Mouse (Mus musculus): ENCODE measurements around the gene Nr5a2.

Nr5a2 gene

DNA sequence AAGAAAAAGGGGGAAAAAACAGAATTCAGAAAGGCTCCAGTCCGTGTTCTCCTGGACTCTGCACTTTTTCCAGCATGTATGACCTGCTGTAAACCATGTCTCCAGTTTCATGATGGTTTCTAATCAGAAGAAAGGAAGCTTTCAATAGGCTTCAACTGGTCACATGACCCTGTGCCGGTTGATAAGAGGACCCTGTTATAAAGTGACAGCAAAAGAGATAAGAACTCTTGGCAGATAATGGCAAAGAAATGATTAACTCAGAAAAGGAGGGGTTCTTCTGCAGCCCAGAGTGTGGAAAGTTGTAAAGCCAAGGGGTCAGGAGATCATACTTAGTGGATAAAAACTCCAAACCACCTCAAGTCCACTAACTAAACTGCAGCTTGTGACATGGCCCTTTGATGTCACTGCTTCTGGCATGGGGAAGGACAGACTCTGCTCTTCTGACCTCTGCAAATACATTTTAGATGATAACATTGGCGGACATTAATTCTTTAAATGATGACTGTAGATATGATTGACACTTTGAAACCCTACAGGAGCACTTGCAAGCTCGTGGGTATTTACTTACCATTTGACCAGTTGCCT lies at the start of gene Nr5a2:
Nr5a2 (minus strand) TSS at position 21 of the 585 bp plus-strand sequence.
- in situ Hi-C loops (cut with MboI, MseI) = no loop called here

DNA sequence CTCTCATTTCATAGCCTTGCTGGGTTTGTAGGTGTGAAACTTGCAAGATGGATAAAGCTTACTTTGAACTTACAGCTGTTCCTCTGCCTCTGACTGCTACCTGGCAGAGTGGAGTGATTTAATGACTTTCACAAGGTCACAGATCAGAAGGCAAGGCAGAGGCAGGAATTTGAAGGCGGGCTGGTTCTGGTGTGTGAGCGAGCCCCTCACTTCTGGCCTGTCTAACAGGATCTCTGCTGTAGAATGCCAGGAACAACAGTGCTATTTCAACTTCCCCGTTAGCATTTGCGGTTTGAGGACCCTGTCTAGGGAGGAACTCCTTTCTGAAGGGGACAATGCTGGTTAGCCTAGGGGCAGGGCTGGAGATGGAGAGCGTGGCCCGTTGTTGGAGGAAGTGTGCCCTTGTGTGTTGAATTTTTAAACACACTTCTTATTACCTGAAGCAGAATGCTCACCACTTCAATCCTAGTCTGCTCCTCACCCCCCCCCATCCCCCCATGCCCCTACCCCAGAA lies 48.5 kb upstream of the Nr5a2 start:
- in situ Hi-C loops (cut with MboI, MseI) = no loop called here

DNA sequence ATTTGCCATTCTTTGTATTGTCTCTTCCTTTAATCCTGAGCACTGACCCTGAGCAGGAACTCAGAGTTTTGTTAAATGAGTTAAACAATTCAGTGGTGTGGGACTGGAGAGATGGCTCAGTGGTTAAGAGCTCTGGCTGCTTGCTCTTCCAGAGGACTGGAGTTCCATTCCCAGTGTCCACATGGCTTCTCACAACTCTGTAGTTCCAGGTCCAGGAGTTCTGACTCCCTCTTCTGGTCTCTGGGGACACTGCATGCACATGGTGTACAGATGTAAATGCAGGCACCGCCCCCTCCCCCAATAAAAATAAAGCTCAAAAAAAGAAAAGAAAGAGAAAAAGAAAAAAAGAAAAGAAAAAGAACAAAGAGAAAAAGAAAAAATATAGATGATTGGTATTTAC lies 43.6 kb upstream of the Nr5a2 start:
- in situ Hi-C loops (cut with MboI, MseI) = no loop called here

DNA sequence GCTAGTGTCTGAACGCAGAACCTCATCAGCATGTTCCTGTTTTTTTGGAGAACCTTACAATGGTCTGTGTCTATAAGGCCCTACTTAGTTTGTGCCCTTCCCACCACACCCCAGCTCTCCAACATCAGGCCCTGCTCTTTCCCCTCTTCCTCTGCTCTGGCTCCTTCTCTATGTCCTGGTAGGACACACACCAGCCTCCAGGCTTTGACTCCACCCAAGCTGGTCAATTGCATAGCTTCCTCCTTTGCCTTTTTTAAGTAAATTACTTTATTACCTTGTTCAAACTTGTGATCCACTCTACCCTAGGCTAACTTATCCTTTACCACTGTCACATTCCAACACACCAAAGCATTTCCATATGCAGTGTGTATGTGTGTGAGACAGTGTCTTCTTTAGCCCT lies 42.9 kb upstream of the Nr5a2 start:
- in situ Hi-C loops (cut with MboI, MseI) = no loop called here

DNA sequence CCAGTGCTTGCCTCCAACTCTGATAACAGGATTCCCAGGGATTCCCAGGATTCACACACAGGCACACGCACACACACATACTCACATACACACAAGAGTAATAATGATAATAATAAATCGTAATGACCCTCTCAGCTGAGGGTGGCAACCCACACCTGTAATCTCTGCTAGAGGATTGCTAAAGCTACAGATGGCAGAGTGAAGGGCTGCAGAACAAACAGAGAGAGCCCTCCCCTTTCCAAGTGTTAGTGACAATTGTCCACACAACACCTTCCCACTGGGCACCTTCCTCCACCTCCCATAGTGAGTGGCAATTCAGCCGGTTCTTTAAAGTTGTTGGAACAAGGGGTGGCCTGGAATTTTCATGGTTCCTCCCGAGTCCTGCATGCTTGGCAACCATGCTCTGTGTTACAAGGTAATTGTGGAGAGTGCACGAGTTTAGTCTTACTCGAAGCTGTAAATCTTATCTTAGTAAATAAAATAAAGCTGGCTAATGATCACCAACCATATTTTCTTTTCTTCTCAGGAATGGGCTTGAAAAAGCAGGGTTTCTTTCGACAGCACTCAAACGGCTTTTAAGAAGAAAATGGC lies 31.6 kb upstream of the Nr5a2 start:
- in situ Hi-C loops (cut with MboI, MseI) = no loop called here

DNA sequence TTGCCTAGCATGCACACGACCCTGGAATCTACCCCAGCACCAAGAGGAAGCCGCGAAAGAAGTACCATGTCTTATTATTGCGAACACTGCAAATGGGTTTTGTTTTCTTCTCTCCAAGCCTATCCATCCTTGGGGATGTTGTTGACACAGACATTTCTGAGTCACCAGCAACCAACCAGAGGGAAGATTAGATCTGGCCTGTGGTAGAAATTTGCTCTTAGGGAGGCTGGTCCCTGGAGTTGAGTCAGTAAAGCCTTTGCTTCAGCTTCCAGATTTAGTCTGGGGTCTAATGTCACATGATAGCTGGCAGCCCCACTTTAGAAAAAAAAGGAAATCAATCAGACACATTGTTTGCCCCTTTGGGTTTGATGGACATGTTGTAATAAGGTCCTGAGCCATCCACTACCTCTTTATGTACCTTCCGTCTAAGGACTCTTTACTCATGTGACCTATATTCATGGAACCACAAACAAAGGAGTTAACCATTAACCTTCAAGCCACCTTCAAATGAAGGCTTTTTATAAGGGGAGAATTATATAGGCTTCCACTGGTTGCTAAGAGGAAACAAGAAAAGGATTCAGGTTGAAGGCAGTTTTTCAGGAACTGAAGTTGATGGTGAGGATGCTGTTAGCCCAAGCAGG lies 20.1 kb upstream of the Nr5a2 start:
- in situ Hi-C loops (cut with MboI, MseI) = no loop called here

DNA sequence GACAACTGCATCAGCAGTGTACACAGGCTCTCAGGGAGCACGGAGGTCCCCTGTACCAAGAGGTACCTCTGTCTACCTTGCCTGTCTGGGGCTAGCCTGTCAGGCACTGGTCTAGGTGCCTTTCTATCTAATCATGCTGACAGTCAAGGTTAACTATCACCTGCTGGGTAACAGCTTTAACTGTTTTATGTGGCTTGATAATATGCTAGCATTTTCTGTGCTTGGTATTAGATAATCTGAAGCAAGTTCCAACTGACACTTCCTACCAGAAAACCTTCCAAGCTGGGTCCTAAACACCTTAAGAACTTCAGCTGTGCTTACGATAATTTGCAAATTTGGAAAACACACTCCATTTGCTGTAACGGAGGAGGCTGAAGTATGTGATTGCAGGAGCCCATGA lies 17.6 kb upstream of the Nr5a2 start:
- in situ Hi-C loops (cut with MboI, MseI) = no loop called here

DNA sequence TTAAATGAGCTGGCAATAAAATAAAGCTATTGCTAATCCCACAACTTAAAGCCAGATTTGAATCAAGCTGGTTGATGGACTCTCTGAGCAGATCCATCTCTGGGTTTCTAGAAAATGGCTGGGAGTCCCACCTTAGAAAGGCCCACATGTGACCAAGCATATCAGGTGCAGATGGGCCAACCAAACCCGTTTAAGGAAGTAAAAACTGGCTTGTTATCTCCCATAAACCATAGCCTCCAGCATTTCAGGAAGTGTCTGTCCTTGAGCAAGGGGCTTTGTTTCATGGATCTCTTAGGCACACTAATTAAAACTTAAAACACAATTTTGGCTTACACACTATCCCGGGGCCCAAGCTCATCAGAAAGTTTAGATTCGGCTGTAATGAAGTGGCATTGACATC lies 13.8 kb upstream of the Nr5a2 start:
- in situ Hi-C loops (cut with MboI, MseI) = no loop called here

DNA sequence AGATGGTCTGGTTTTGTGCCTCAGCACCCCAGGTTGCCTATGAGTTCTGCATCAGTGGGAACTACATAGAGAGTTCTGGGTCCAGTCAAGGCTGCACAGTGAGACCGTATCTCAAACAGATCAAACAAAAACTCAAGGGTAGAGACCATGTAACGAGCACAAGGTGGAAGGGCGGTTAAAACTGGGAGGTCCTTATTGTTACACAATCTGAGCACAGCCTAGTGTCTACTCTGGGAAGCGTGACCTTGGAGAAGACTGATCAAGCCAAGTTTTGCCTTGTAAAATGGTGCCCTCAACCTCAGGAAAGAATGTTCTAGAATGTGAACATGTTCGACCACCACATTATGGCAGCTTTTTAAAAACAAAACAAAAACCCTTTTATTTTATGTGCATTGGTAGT lies 12.8 kb upstream of the Nr5a2 start:
- in situ Hi-C loops (cut with MboI, MseI) = no loop called here

DNA sequence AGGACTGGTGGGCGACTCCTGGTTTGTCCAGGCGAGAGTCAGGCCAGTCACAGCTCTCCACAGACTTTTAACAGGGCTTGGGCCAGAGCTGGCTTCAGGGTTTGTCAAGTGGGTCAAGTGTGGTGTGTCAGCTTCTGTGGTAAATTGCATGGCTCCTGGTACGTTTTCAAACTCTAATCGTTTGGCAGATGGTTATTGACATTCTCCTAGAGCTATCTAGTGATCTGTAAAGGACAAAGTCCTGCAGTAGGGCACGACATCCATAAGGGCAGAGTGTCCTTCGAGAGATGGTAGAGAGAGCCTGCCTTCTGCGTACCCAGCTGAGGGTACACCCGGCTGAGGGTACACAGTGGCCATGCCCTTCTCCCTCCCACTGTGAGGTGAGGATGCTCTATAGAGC lies 10.7 kb upstream of the Nr5a2 start:
- in situ Hi-C loops (cut with MboI, MseI) = no loop called here

DNA sequence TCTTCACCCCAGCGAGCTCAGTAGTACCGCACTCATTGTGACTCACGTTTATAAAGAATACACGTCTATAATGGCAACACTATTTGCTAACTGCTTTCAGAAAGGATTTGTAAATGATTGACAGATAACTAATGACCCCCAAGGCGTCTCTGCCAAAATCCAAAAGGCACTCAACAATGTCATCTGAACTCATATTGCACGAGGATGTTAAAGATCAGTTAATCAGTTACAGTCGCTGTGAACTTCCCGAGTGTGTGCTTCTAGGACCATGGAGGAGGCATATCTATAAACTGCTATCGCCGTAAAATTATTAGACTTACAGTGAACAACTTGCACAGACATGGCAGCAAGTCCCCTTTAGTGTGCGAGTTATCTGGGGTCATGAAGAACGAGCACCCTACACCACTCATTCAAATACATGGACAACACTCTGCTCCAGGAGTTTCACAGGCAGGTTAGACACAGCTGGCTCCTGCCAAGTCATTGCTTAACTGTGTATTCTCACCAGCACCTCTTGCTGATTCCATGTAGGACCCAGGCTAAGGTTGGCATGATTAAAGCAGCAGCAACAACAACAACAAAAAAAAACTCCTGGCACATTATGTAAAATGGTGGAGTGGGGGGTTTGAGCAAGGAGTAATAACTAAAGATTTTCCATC lies 6.6 kb upstream of the Nr5a2 start:
- in situ Hi-C loops (cut with MboI, MseI) = no loop called here

DNA sequence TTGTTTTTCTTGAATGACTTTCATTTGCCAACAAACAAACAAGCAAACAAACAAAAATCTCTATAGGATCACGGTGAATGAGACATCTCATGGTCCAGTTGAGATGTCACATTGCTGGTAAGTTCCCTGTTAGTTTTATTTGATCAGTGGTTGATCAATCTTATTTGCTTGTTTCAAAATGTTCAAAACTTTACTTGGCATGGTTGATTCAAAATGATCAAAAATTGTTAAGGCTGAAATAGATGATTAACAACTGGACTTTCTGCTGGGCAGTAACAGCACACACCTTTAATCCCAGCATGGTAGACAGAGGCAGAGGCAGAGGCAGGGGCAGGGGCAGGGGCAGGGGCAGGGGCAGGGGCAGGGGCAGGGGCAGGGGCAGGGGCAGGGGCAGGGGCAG lies 757 bp downstream of the Nr5a2 start:
- in situ Hi-C loops (cut with MboI, MseI) = no loop called here

DNA sequence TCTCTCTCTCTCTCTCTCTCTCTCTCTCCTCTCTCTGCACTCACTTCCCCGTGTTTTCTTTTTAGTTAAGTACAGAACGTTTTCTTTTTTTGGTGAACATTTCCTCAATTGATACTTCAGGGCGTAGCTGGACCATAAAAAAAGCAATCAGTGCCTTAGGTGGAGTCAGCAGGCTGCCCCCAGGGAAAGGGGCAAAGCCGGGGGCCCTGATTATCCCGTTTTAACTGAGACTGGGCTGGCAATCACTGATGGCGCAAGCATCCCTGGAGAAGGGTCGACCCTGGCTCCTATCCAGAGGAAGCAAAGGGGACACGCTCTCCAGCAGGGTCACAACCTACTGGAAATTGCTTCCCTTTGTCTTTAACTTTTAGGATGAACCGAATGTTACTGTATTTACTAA lies 1.6 kb downstream of the Nr5a2 start:
- in situ Hi-C loops (cut with MboI, MseI) = no loop called here

DNA sequence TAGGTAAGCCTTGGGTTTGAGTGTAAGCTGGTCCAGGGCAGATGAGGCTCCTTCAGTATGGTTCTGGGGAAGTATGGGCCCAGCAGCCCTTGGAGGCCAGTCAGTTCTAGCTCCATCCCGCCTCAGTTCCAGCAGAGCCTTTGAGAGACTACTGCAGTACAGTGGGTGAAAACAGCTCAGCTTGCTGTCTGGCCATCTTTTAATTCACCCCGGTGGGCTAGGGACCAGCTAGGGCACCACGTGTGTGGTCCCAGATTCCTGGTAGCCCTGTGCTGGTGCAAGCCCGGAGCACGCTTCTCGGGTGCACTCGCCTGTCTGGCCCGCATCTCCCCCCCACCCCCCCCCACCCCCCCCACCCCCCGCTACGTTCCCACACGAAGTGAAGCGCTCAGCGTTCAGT lies 2.1 kb downstream of the Nr5a2 start:
- in situ Hi-C loops (cut with MboI, MseI) = no loop called here

DNA sequence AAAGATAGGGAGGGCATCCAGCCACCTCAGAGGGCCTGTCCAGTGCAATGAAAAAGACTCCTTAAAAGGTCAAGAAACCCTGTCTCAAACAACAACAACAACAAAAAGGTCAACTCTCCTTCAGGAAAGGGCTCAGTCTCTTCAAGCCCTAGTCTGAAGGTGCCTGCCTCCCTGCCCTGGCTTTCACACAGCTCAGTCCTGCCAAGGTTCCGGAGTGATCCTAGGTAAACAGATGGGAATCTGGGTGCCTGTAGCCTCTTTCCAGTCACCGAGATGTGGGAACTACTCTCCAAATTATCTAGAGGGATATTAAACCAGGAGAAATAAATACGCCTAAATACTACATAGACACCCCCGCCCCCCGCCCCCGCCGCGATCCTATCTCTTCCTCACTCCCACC lies 2.6 kb downstream of the Nr5a2 start:
- in situ Hi-C loops (cut with MboI, MseI) = no loop called here

DNA sequence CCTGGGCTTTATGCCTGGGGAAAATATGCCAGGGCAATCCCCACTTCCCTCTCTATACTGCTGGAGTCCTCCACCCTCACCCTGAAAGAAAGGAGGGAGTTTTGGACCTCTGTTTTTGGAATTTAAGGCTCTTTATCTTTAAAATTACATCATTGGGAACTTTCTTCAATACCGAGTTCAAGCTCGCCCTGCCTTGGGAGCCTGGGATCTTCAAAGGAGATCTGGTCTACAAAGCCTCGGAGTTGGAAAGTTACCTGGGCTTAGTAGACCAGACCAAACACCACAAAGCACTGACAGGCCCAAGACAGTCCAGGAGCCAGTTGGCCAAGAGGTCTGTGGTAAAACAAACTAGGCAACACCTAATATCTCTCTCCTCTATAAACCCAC lies 6.1 kb downstream of the Nr5a2 start:
- in situ Hi-C loops (cut with MboI, MseI) = no loop called here

DNA sequence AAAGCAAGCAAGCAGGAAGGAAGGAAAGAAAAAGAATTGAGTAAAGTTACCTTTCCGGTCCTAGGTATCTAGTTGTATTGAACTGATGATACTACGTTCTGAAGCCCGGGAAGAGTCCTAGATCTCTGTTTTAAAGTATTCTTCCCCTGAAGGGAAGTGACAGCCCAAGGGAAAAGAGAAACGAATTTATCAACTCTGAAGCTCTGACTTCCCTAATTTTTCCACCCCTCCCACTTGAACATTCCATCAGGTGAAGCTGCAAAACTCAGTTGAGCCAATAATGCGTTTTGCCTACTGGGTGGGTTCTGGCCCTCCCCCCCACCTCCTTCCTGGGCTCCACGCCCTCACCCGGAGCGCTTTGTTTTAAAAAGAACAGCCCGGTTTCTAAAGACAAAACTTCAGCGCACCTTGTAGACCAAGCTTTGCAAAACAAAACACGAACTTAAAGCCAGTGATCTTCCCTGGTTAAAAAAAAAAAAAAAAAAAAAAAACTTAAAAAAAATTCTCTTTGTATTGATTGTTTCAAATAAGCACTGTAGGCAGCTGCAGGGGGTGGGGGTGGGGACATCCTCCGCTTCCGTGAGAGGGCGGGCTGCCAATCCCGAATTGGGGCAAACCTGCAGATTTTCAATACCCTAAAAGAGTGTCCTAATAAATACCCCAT lies 6.7 kb downstream of the Nr5a2 start:
- in situ Hi-C loops (cut with MboI, MseI) = no loop called here

DNA sequence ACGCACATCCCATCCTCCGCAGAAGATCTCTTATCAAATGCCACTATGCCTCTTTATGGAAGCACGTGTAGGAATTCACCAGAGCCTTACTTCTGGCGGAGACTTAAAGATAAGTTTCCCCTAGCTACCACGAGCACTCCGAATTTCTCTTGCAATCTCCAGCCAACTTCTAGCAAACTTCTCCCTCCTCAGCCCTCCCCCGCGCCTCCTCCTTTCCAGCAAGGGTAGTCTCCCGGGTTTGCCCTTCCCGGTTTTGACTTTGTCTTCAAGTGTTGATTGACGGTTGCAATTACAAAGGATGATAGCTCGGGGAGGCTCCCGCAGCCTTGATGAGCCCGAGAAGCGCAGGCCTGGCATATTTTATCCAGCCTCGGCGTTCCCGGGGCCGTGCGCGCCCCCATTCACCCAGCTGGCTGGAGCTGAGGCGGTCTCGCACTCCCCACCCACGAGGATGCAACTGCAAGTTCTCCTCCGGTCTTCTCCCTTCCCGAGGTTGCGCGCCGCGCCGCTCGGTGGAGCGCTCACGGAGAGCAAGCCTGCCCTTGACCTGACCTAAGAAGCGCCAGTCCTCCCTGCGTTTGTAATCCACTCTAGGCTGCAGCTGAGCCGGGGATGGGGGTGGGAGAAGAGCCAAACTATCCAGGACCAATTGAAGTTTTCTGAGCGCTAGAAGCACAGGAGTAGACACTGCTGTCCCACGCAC lies 7.5 kb downstream of the Nr5a2 start:
- in situ Hi-C loops (cut with MboI, MseI) = no loop called here

DNA sequence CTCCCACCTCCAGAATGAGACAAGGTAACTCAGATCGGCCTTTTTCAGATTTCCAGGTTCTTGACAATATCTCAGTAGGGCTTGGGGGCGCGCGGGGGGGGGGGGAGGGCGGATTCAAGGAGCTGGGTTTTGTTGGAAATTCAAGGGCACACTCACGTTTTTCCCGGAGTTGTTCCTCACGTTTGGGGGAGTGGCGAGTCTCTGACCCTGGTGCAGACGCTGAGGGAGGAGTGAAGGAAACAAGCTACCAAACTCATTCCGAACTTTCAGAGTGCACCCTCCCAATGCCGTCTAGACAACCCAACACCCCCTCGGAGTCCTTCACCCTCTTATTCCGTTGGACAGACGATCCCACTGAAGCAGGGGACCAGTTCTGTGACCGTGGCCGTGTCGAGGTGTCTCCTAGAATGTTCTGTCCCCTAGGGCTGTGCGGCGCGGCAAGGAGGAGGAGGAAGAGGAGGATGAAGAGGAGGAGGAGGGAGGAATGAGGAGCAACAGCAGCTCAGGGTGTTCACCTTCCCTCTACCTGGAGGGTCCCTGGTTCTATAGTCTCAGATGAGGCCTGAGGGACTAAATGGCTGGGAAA lies 8.2 kb downstream of the Nr5a2 start:
- in situ Hi-C loops (cut with MboI, MseI) = no loop called here

DNA sequence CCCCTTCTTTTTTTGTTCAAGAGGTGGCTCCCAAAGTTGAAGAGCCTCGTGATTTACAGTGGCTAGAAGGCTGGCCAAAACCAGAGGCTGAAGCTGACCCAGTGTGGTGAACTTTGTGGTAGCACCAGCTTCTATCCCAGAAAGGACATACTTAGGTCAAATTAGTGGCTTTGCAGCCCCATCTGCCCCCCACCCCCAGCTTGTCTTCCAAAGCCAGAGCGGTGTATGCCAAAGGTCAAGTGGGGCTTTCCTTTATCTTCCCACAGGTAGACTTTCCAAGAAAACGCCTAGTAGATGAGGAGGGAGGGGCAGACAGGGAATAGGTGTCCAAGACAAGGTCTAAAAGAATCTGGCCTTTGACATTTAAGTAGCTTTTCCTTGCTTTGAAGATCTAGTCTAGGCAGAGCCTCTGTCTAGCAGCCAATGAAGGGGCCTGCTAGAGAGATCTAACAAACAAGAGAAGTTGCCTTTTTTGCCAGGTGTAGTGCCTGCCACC lies 9.0 kb downstream of the Nr5a2 start:
- in situ Hi-C loops (cut with MboI, MseI) = no loop called here

DNA sequence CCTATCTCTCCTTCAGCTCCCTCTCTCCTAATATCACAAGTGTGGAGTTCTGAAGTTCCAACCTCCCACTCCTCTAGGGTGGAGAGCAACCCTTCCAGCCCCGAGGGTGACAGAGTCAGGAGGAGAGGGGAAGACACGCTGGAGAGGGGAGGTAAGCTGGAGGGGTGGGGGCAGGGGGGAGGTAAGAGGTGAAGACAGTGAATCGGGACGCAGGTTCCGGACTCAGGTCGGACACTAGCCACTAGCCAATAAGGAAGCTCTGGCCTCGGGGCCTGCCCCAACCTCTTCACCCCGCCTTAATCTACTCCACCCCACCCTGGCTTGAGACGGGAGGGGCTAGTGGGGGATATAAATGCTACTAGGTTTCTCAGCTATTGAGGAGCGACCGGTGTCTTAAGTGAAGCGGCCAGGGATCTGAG lies 10.9 kb downstream of the Nr5a2 start:
- in situ Hi-C loops (cut with MboI, MseI) = no loop called here

Measured in regulatory T cell (primary cell).